ENCODE assay signal across 9 mouse cellular contexts in the genomic region with DNA sequence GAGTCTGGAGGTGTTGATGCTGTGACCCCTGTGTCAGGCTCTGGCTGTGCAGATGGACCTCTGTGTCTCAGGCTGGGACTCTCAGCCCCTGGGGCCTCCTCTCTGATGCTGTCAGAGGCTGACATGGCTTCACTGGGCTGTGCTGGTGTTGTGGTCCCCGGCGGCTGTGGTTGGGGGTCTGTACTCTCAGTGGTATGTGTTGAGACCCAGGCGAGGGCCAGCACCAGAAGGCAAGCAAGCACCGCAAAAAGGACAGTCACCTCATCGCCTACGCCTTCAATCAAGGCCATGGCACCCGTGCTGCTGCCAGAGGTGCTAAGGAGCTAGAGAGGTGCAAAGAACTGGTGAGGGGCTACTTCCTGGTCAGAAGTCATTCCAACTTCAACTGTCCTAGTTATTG. TPM values are rescaled to one million over a fixed set of nuclear protein-coding genes. Genes with fewer than 3 reads are reported as not detected.
DNase-seq lines count a peak whose midpoint lies in the region; ATAC-seq and TF ChIP-seq lines count a peak whose summit lies in the region.
"Had no signal": no experiment of that assay in that cellular context is flagged by ENCODE, and none has a peak within 500 bp of the region (broad histone marks: within the 10 kb centered on the region; RNA-seq: fewer than 3 reads in every experiment).

No protein-coding gene starts in this region.

- no peak for ATAC-seq in forebrain, postnatal 0 days
- no peak for ATAC-seq in lung, embryonic 15.5 days (ENCODE audit: borderline replicate concordance, extremely low read depth, low FRiP score, low TSS enrichment)
- no peak for ATAC-seq in neural tube, embryonic 12.5 days (ENCODE audit: low FRiP score, low read depth)

- 0 out of 2 replicates have a peak overlapping the region, but pooled peaks have one; percentile 25 for H3K27ac ChIP-seq in forebrain, embryonic 10.5 days
- no peak overlapping the region for H3K27ac ChIP-seq in forebrain, postnatal 0 days (ENCODE audit: low read depth, low read length)
- H3K27ac ChIP-seq in lung, embryonic 15.5 days = no peak overlapping the region
- no peak overlapping the region for H3K27ac ChIP-seq in limb, embryonic 10.5 days
- H3K27ac ChIP-seq in neural tube, embryonic 12.5 days = no peak overlapping the region

- peaks cover 57% of the 10 kb centered on the region for H3K4me1 ChIP-seq in forebrain, embryonic 10.5 days
- H3K4me1 ChIP-seq in forebrain, postnatal 0 days (ENCODE audit: insufficient read depth) = peaks cover 22% of the 10 kb centered on the region
- peaks cover 40% of the 10 kb centered on the region for H3K4me1 ChIP-seq in lung, embryonic 15.5 days
- peaks cover 54% of the 10 kb centered on the region for H3K4me1 ChIP-seq in limb, embryonic 10.5 days
- H3K4me1 ChIP-seq in neural tube, embryonic 12.5 days = peaks cover 38% of the 10 kb centered on the region

- no peaks in the 10 kb centered on the region; the same call in 1 of the 2 replicates for H3K9me3 ChIP-seq in forebrain, embryonic 10.5 days
- H3K9me3 ChIP-seq in forebrain, postnatal 0 days (ENCODE audit: low read length) = no peaks in the 10 kb centered on the region
- no peaks in the 10 kb centered on the region for H3K9me3 ChIP-seq in lung, embryonic 15.5 days
- H3K9me3 ChIP-seq in limb, embryonic 10.5 days (replicated peaks) = no peaks in the 10 kb centered on the region
- H3K9me3 ChIP-seq in neural tube, embryonic 12.5 days = no peaks in the 10 kb centered on the region

- H3K4me2 ChIP-seq in forebrain, postnatal 0 days (ENCODE audit: low read depth) = no peak overlapping the region
- H3K4me2 ChIP-seq in lung, embryonic 15.5 days = 0 out of 2 replicates have a peak overlapping the region, but pooled peaks have one; percentile 81
- peak overlapping the region; percentile 87 for H3K4me2 ChIP-seq in neural tube, embryonic 12.5 days (replicated peaks)

- peak overlapping the region; percentile 76 for H3K4me3 ChIP-seq in forebrain, embryonic 10.5 days
- no peak overlapping the region for H3K4me3 ChIP-seq in forebrain, postnatal 0 days (ENCODE audit: low read depth, low read length)
- H3K4me3 ChIP-seq in lung, embryonic 15.5 days = 0 out of 2 replicates have a peak overlapping the region, but pooled peaks have one; percentile 54
- H3K4me3 ChIP-seq in limb, embryonic 10.5 days = peak overlapping the region; percentile 63; the same call in 1 of the 2 replicates
- H3K4me3 ChIP-seq in neural tube, embryonic 12.5 days = no peak overlapping the region

- no peak for DNase-seq in forebrain, embryonic 10.5 days (ENCODE audit: extremely low spot score, low spot score)
- DNase-seq in forebrain, postnatal 0 days = no peak
- no peak for DNase-seq in lung, postnatal 25 days (ENCODE audit: low spot score)
- no peak for DNase-seq in limb, embryonic 10.5 days (ENCODE audit: low spot score)
- DNase-seq in lung, postnatal 10 days = no peak
- no peak for DNase-seq in layer of hippocampus, postnatal 25 days (ENCODE audit: extremely low spot score in 1 of 2, low spot score in 1 of 2)
- DNase-seq: right cerebral cortex, postnatal 14 days had no signal

- no peak overlapping the region for H3K9ac ChIP-seq in forebrain, postnatal 0 days
- H3K9ac ChIP-seq in lung, embryonic 15.5 days = no peak overlapping the region
- H3K9ac ChIP-seq in neural tube, embryonic 12.5 days = no peak overlapping the region

- H3K36me3 ChIP-seq in forebrain, embryonic 10.5 days (replicated peaks) = peaks cover 24% of the 10 kb centered on the region
- peaks cover 9% of the 10 kb centered on the region for H3K36me3 ChIP-seq in forebrain, postnatal 0 days (ENCODE audit: insufficient read depth)
- H3K36me3 ChIP-seq in lung, embryonic 15.5 days = peaks cover 15% of the 10 kb centered on the region; the same call in 1 of the 2 replicates
- H3K36me3 ChIP-seq in limb, embryonic 10.5 days = peaks cover 23% of the 10 kb centered on the region
- peaks cover 16% of the 10 kb centered on the region for H3K36me3 ChIP-seq in neural tube, embryonic 12.5 days

- peaks cover 33% of the 10 kb centered on the region for H3K27me3 ChIP-seq in forebrain, embryonic 10.5 days (ENCODE audit: poor library complexity, severe bottlenecking)
- H3K27me3 ChIP-seq in forebrain, postnatal 0 days (ENCODE audit: insufficient read depth, low read length) = no peaks in the 10 kb centered on the region
- no peaks in the 10 kb centered on the region for H3K27me3 ChIP-seq in lung, embryonic 15.5 days
- H3K27me3 ChIP-seq in limb, embryonic 10.5 days (ENCODE audit: low read depth, poor library complexity, severe bottlenecking) = no peaks in the 10 kb centered on the region; the same call in 1 of the 2 replicates
- H3K27me3 ChIP-seq in neural tube, embryonic 12.5 days (replicated peaks) = no peaks in the 10 kb centered on the region

- no peak for TF ChIP-seq CTCF in forebrain, postnatal 0 days (IDR thresholded peaks at IDR 0.05; ENCODE audit: low read depth)

- 90% methylated on average over 7 of the region's 7 CpGs for WGBS in forebrain, embryonic 10.5 days
- 95% methylated on average over 7 of the region's 7 CpGs for WGBS in forebrain, postnatal 0 days
- WGBS in lung, embryonic 15.5 days = 86% methylated on average over 7 of the region's 7 CpGs
- 88% methylated on average over 7 of the region's 7 CpGs for WGBS in limb, embryonic 10.5 days
- 96% methylated on average over 7 of the region's 7 CpGs for WGBS in neural tube, embryonic 12.5 days

RNA-seq across cellular contexts. Expression of gene Tmub1, which starts 1.0 kb away (rescaled TPM):
- polyA plus RNA-seq in forebrain, embryonic 10.5 days (2016; fragmentation: Nextera tagmentation; extraction: Ambion mirVana) = 28.4 and 31.8 TPM in 2 replicates
- 34.3 and 47.2 TPM in 2 replicates for total RNA-seq in forebrain, postnatal 0 days (2014; rRNA removed)
- polyA plus RNA-seq in forebrain, postnatal 0 days (2015; fragmentation: Nextera tagmentation; extraction: Ambion mirVana) = 54.8 and 56.7 TPM in 2 replicates
- polyA plus RNA-seq in lung, embryonic 15.5 days (2015; fragmentation: Nextera tagmentation; extraction: Ambion mirVana) = 15.9 and 18.7 TPM in 2 replicates
- polyA plus RNA-seq in limb, embryonic 10.5 days (2016; fragmentation: Nextera tagmentation; extraction: Ambion mirVana) = 22.1 and 24.2 TPM in 2 replicates
- polyA plus RNA-seq in neural tube, embryonic 12.5 days (2016; fragmentation: Nextera tagmentation; extraction: Ambion mirVana) = 35.3 and 40.0 TPM in 2 replicates
- 10 to 100 TPM; 21.2 to 27.2 TPM for total RNA-seq in layer of hippocampus, postnatal 25 days (2021)

RNA-seq across cellular contexts. Expression of gene Fastk, which starts 1.5 kb away (rescaled TPM):
- 106 and 108 TPM in 2 replicates for polyA plus RNA-seq in forebrain, embryonic 10.5 days (2016; fragmentation: Nextera tagmentation; extraction: Ambion mirVana)
- total RNA-seq in forebrain, postnatal 0 days (2014; rRNA removed) = 87.0 and 132 TPM in 2 replicates
- 88.7 and 91.9 TPM in 2 replicates for polyA plus RNA-seq in forebrain, postnatal 0 days (2015; fragmentation: Nextera tagmentation; extraction: Ambion mirVana)
- polyA plus RNA-seq in lung, embryonic 15.5 days (2015; fragmentation: Nextera tagmentation; extraction: Ambion mirVana) = 91.2 and 96.3 TPM in 2 replicates
- polyA plus RNA-seq in limb, embryonic 10.5 days (2016; fragmentation: Nextera tagmentation; extraction: Ambion mirVana) = 101 and 118 TPM in 2 replicates
- polyA plus RNA-seq in neural tube, embryonic 12.5 days (2016; fragmentation: Nextera tagmentation; extraction: Ambion mirVana) = 114 TPM in 2 replicates
- 100 to 1,000 TPM; 119 to 121 TPM for total RNA-seq in layer of hippocampus, postnatal 25 days (2021)

RNA-seq across cellular contexts. Expression of gene Agap3, which starts 5.3 kb away (rescaled TPM):
- 24.1 and 29.0 TPM in 2 replicates for polyA plus RNA-seq in forebrain, embryonic 10.5 days (2016; fragmentation: Nextera tagmentation; extraction: Ambion mirVana)
- total RNA-seq in forebrain, postnatal 0 days (2014; rRNA removed) = 270 and 296 TPM in 2 replicates
- polyA plus RNA-seq in forebrain, postnatal 0 days (2015; fragmentation: Nextera tagmentation; extraction: Ambion mirVana) = 136 and 140 TPM in 2 replicates
- 41.3 and 42.8 TPM in 2 replicates for polyA plus RNA-seq in lung, embryonic 15.5 days (2015; fragmentation: Nextera tagmentation; extraction: Ambion mirVana)
- 39.8 and 42.7 TPM in 2 replicates for polyA plus RNA-seq in limb, embryonic 10.5 days (2016; fragmentation: Nextera tagmentation; extraction: Ambion mirVana)
- 109 and 113 TPM in 2 replicates for polyA plus RNA-seq in neural tube, embryonic 12.5 days (2016; fragmentation: Nextera tagmentation; extraction: Ambion mirVana)
- 100 to 1,000 TPM; 611 to 653 TPM for total RNA-seq in layer of hippocampus, postnatal 25 days (2021)

RNA-seq across cellular contexts. Expression of gene Slc4a2, which starts 23.0 kb away (rescaled TPM):
- polyA plus RNA-seq in forebrain, embryonic 10.5 days (2016; fragmentation: Nextera tagmentation; extraction: Ambion mirVana) = 32.8 and 33.6 TPM in 2 replicates
- 21.4 and 31.9 TPM in 2 replicates for total RNA-seq in forebrain, postnatal 0 days (2014; rRNA removed)
- polyA plus RNA-seq in forebrain, postnatal 0 days (2015; fragmentation: Nextera tagmentation; extraction: Ambion mirVana) = 9.7 and 13.9 TPM in 2 replicates
- polyA plus RNA-seq in lung, embryonic 15.5 days (2015; fragmentation: Nextera tagmentation; extraction: Ambion mirVana) = 40.4 and 44.4 TPM in 2 replicates
- 33.7 and 43.9 TPM in 2 replicates for polyA plus RNA-seq in limb, embryonic 10.5 days (2016; fragmentation: Nextera tagmentation; extraction: Ambion mirVana)
- polyA plus RNA-seq in neural tube, embryonic 12.5 days (2016; fragmentation: Nextera tagmentation; extraction: Ambion mirVana) = 23.0 and 24.3 TPM in 2 replicates
- total RNA-seq in layer of hippocampus, postnatal 25 days (2021) = 10 to 100 TPM; 31.7 to 34.4 TPM

RNA-seq across cellular contexts. Expression of gene Cdk5, which starts 23.3 kb away (rescaled TPM):
- 42.7 and 48.9 TPM in 2 replicates for polyA plus RNA-seq in forebrain, embryonic 10.5 days (2016; fragmentation: Nextera tagmentation; extraction: Ambion mirVana)
- 83.3 and 93.8 TPM in 2 replicates for total RNA-seq in forebrain, postnatal 0 days (2014; rRNA removed)
- 156 and 165 TPM in 2 replicates for polyA plus RNA-seq in forebrain, postnatal 0 days (2015; fragmentation: Nextera tagmentation; extraction: Ambion mirVana)
- polyA plus RNA-seq in lung, embryonic 15.5 days (2015; fragmentation: Nextera tagmentation; extraction: Ambion mirVana) = 38.6 and 43.4 TPM in 2 replicates
- 37.2 and 48.5 TPM in 2 replicates for polyA plus RNA-seq in limb, embryonic 10.5 days (2016; fragmentation: Nextera tagmentation; extraction: Ambion mirVana)
- polyA plus RNA-seq in neural tube, embryonic 12.5 days (2016; fragmentation: Nextera tagmentation; extraction: Ambion mirVana) = 75.4 and 79.2 TPM in 2 replicates
- 100 to 1,000 TPM; 126 to 130 TPM for total RNA-seq in layer of hippocampus, postnatal 25 days (2021)

Comparison
In these comparisons a context has a peak if more than half of its experiments do, and no peak if none do; other contexts are left out.
1. H3K4me3 ChIP-seq: peak in forebrain, embryonic 10.5 days (single experiment), lung, embryonic 15.5 days (single experiment) and limb, embryonic 10.5 days (single experiment); none in forebrain, postnatal 0 days (single experiment) and neural tube, embryonic 12.5 days (single experiment).